Mouse (Mus musculus) heart, embryonic 16.5 days (tissue): ENCODE measurements around the gene Arx. TPM values are rescaled to one million over a fixed set of nuclear protein-coding genes. Genes with fewer than 3 reads are reported as not detected.

Experiments
- ATAC-seq: fragments of 200-750 bp; cut with Nextera tagmentation; replicated peaks from 2 replicates; pipeline ENCODE4 v1.8.0; 2017; ENCODE audit warnings: moderate number of reproducible peaks; ENCODE audit not compliant: insufficient read depth, low FRiP score; ENCODE audit errors: extremely low read depth
- H3K27ac ChIP-seq: fragments of 300-500 bp; sonication (generic); 2 replicates; pipeline ENCODE4 v1.5.1; 2014; ENCODE audit warnings: mild to moderate bottlenecking, low read length, control low read depth, moderate library complexity
- H3K27me3 ChIP-seq: fragments of 300-500 bp; sonication (generic); 2 replicates; pipeline ENCODE4 v1.6.1; 2014; ENCODE audit warnings: low read length, mixed read lengths; ENCODE audit not compliant: control insufficient read depth, insufficient read depth
- H3K36me3 ChIP-seq: fragments of 300-500 bp; sonication (generic); 2 replicates; pipeline ENCODE4 v1.6.1; 2014; ENCODE audit not compliant: control insufficient read depth, insufficient read depth
- H3K4me1 ChIP-seq: fragments of 300-500 bp; sonication (generic); 2 replicates; pipeline ENCODE4 v1.6.1; 2014; ENCODE audit warnings: low read length, mixed read lengths; ENCODE audit not compliant: control insufficient read depth, insufficient read depth
- H3K4me2 ChIP-seq: fragments of 300-500 bp; sonication (generic); 2 replicates; pipeline ENCODE4 v1.6.1; 2014; ENCODE audit warnings: low read depth, mild to moderate bottlenecking, control low read depth, low read length
- H3K4me3 ChIP-seq: fragments of 300-500 bp; sonication (generic); 2 replicates; pipeline ENCODE4 v1.5.1; 2014; ENCODE audit warnings: mild to moderate bottlenecking, control low read depth, low read length
- H3K9ac ChIP-seq: fragments of 300-500 bp; sonication (generic); 2 replicates; pipeline ENCODE4 v1.6.1; 2014; ENCODE audit warnings: low read length, control low read depth
- H3K9me3 ChIP-seq: fragments of 300-500 bp; sonication (generic); replicated peaks from 2 replicates; pipeline ENCODE4 v1.6.1; 2016; ENCODE audit warnings: low read length; ENCODE audit not compliant: control insufficient read depth
- WGBS: fragments of 180-500 bp; shearing (Covaris S2); extraction: QIAGEN DNeasy Blood & Tissue Kit; methylation state at CpG from one replicate; pipeline ENCODE4 v1.1.7; 2014; 5-methylcytosine and 5-hydroxymethylcytosine counted together
- polyA plus RNA-seq: library from polyadenylated mRNA; unstranded; fragments of >200 nt; fragmentation: Nextera tagmentation; extraction: Ambion mirVana; gene quantifications from 2 replicates; pipeline ENCODE4 v1.2.1, GENCODE M21; 2015

Arx gene
- polyA plus RNA-seq, 1 experiment from 2014 or later = not detected

DNA sequence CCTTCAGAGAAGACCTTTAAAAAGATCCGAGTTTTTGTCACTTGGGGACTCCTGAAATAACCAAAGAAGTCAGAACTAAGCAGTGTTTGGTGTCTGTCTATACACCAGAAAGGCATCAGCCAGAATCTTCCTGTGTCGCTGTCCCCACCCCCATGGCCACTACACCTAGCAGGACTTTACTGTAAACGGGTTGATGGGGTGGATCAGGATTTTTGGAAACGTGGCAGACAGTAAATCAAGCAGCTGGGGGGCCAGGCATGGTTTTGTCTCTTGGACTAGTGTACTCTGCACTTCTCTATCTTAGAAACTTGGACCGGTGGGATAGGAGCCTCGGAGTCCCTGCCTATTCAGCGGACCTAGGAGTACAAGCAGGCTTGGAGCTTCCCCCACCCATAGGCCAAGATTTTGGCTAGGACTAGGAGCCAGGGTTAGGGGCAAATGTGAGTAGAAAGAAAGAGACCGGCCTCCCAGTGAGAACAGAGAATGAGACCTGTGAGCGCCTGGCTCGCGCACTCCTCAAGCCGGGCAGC is 3.7 kb downstream of the Arx start:
- ATAC-seq = no peak
- Histone ChIP-seq H3K4me2 (no peak overlapping the region), H3K4me1 (no peaks in the 10 kb centered on the region), H3K9ac (no peak overlapping the region), H3K27ac (no peak overlapping the region), H3K36me3 (no peaks in the 10 kb centered on the region), H3K4me3 (no peak overlapping the region), H3K9me3 (0 out of 2 replicates have a peak, but pooled peaks cover 2% of the 10 kb centered on the region), H3K27me3 (peaks cover 79% of the 10 kb centered on the region)
- WGBS = 10% methylated on average over 12 of the region's 12 CpGs

DNA sequence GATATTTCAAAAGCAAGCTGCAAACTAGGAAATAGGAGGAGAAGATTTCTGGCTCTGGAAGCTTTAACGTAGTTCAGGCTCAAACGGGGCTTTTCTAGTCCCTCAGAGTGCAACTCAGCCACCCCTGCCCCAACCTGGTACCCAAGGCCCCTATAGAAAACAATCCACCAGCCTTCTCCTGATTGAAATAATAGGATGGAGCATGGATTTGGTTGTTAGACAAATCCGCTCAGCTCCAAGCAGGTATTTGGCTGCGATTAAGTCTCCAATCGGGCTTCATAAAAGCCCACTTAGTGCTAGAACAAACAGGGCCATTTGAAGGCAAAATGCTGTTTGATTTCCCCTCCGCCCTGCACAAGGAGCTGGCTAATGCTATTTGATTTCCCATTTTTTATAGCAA is 5.8 kb downstream of the Arx start:
- Histone ChIP-seq H3K4me2 (no peak overlapping the region), H3K4me3 (no peak overlapping the region), H3K9me3 (no peaks in the 10 kb centered on the region), H3K27ac (no peak overlapping the region), H3K4me1 (no peaks in the 10 kb centered on the region), H3K27me3 (peaks cover 75% of the 10 kb centered on the region), H3K9ac (no peak overlapping the region), H3K36me3 (no peaks in the 10 kb centered on the region)
- 19% methylated on average over 6 of the region's 6 CpGs for WGBS
- no peak for ATAC-seq

DNA sequence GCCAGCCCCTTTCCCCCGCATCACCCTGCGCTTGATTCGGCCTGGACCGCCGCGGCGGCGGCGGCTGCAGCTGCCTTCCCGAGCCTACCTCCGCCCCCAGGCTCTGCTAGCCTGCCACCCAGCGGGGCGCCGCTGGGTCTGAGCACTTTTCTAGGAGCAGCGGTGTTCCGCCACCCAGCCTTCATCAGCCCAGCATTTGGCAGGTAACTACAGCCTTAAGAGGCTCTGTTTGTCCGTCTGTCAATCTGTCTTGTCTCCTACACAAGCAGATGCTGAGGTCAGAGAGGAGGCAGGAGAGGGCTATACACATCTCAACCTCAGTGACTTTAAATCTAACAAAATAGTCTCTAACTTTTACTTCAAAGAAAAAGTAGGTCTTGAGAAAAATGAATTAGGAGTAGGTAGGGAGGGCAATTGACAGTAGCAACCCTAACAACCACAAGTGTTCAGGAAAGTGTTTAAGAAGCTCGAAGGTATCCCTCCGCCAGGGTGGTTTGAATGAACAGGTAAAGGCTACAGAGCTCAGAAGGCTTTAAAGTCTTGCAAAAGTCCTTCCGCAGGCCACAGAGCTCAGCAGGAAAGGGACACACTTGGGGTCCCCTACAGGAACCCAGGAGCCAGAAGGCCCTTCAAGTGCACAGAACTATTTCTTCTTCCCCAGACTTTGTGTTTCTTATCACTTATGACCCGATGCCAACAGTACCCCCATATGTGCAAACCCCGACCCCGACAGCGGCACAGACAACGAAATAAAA is 8.7 kb downstream of the Arx start:
- no peaks in the 10 kb centered on the region for H3K36me3 ChIP-seq
- no peak overlapping the region for H3K4me2 ChIP-seq
- no peak overlapping the region for H3K27ac ChIP-seq
- no peak for ATAC-seq
- no peak overlapping the region for H3K4me3 ChIP-seq
- no peaks in the 10 kb centered on the region for H3K9me3 ChIP-seq
- no peak overlapping the region for H3K9ac ChIP-seq
- peaks cover 80% of the 10 kb centered on the region for H3K27me3 ChIP-seq
- WGBS = 17% methylated on average over 22 of the region's 25 CpGs
- peaks cover 3% of the 10 kb centered on the region; the same call in 1 of the 2 replicates for H3K4me1 ChIP-seq

DNA sequence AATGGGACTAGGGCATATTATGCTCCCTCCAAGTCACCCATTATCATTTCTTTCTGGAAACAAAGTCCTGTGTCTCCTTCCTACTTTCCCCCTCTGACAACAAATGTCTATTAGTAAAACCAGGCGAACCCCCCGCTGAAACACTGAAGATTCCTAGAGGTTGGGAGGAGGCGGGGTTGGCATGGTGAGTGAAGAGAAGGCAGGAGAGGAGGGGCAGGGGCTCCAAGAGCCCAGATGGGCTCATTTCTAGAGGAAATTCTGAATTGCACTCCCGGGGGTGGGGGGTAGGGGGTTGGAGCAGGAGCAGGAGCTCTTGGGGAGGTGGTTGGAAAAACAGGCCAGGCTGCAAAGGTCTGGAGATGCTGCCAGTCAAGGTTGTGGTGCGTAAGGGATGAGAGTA is 9.6 kb downstream of the Arx start:
- no peak overlapping the region for H3K4me3 ChIP-seq
- no peak overlapping the region for H3K27ac ChIP-seq
- H3K4me2 ChIP-seq = no peak overlapping the region
- no peak overlapping the region for H3K9ac ChIP-seq
- no peaks in the 10 kb centered on the region for H3K36me3 ChIP-seq
- peaks cover 85% of the 10 kb centered on the region for H3K27me3 ChIP-seq
- H3K9me3 ChIP-seq = no peaks in the 10 kb centered on the region
- no peak for ATAC-seq
- peaks cover 3% of the 10 kb centered on the region; the same call in 1 of the 2 replicates for H3K4me1 ChIP-seq
- 23% methylated on average over 5 of the region's 5 CpGs for WGBS

DNA sequence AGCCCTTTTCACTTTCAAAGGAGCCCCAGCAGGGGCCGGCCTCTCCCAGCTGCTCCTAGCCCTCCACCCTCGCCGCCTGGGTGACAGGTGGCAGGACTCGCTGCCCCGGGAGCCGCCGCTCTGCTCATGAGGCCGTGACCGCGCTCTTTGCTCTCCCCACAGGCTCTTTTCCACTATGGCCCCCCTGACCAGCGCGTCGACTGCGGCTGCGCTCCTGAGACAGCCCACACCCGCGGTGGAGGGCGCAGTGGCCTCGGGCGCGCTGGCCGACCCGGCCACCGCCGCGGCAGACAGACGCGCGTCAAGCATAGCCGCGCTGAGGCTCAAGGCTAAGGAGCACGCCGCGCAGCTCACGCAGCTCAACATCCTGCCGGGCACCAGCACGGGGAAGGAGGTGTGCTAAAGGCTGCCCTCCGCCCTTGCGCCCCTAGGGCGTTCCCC is 10.8 kb downstream of the Arx start:
- no peak for ATAC-seq
- Histone ChIP-seq H3K9me3 (no peaks in the 10 kb centered on the region), H3K27ac (no peak overlapping the region), H3K27me3 (peaks cover 81% of the 10 kb centered on the region), H3K4me3 (peak overlapping the region; percentile 47), H3K4me2 (peak overlapping the region; percentile 64), H3K9ac (no peak overlapping the region), H3K4me1 (peaks cover 3% of the 10 kb centered on the region; the same call in 1 of the 2 replicates), H3K36me3 (no peaks in the 10 kb centered on the region)
- 8% methylated on average over 40 of the region's 40 CpGs for WGBS

DNA sequence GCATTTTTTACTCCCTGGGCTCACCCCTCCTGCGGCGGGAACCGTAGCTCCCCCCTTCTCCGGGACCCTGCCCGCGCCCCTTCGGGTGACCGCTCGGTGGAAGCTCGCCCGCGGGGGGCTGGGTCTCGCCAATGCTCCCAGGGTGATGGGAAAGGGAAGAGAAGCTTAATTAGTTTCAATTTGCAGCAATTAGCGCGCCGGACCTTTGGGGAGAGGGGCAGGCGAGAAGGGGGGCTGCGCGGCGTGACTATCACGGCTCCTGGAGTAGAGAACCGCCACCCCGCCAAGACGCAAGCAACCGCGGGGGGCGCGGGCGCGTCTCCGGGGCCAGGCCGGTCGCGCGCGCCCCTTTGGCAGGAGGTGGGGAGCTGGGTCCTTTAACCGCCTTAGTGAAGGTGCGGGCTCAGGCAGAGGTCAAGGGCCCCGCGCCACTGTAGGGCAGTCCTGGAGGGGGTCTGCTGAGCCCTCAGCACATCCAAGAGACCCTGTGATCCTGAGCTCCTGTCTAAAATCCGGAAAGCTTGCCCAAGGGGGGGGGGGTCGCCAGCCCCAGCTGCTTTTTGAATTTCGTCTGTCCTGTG is 12.9 kb downstream of the Arx start:
- 8% methylated on average over 41 of the region's 43 CpGs for WGBS
- ATAC-seq = no peak
- Histone ChIP-seq H3K27me3 (peaks cover 77% of the 10 kb centered on the region), H3K9me3 (no peaks in the 10 kb centered on the region), H3K27ac (no peak overlapping the region), H3K4me2 (peak overlapping the region; percentile 66), H3K4me1 (peaks cover 3% of the 10 kb centered on the region; the same call in 1 of the 2 replicates), H3K4me3 (peak overlapping the region; percentile 47), H3K9ac (no peak overlapping the region), H3K36me3 (no peaks in the 10 kb centered on the region)

DNA sequence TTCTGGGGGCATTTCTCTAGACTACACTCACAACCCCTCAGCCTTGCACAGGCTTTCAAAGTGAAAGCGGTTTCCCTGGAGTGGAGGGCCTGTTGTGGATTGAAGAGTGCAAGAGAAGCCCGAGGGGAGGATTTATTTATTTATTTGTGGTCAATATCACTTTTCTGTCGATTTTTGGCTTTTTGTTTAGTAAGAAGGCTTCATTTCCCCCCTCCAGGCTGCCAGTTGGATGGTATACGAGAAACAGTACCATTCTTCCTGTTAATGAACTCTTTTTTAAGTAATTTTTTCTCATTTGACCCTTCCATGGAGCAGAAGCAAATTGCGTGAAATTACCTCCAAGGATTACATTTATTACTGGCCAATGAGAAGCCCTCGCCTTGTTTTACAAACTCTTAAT is 13.5 kb downstream of the Arx start:
- Histone ChIP-seq H3K9ac (no peak overlapping the region), H3K4me2 (no peak overlapping the region), H3K36me3 (no peaks in the 10 kb centered on the region), H3K9me3 (no peaks in the 10 kb centered on the region), H3K4me1 (peaks cover 3% of the 10 kb centered on the region; the same call in 1 of the 2 replicates), H3K4me3 (peak overlapping the region; percentile 47), H3K27ac (no peak overlapping the region), H3K27me3 (peaks cover 70% of the 10 kb centered on the region)
- WGBS = 29% methylated on average over 6 of the region's 6 CpGs
- no peak for ATAC-seq

DNA sequence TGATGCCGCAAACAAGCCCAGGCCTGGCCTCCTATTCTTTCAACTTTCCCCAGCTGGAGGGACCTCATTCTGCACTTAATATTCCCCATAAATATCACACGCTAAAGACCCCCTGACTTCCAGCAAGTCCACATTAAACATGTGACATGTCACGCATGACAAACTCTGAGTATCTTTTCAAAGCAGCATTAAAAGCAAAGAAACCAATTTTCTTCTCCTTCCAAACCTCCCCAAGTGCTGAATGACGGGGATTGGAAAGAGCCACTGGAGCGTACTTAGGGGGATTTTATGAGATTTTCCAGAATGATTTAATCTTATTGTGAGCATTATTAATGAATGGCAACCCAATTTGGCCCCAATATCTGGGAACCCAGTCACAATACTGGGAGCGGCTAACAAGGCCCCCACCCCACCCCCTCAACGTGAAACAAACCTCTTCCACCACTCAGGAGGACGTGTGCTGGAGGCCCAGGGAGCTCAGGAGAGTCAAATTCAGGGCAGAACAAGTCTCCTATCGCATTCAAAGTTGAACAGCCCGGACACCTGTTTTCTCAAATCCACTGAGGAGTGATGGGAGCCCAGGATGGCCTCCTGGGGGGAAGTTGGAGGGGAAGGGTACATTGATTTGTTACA is 14.1 kb downstream of the Arx start:
- Histone ChIP-seq H3K4me3 (no peak overlapping the region), H3K4me2 (no peak overlapping the region), H3K27ac (no peak overlapping the region), H3K27me3 (peaks cover 66% of the 10 kb centered on the region), H3K9me3 (no peaks in the 10 kb centered on the region), H3K36me3 (no peaks in the 10 kb centered on the region), H3K4me1 (peaks cover 3% of the 10 kb centered on the region; the same call in 1 of the 2 replicates), H3K9ac (no peak overlapping the region)
- WGBS = 29% methylated on average over 10 of the region's 10 CpGs
- ATAC-seq = no peak

DNA sequence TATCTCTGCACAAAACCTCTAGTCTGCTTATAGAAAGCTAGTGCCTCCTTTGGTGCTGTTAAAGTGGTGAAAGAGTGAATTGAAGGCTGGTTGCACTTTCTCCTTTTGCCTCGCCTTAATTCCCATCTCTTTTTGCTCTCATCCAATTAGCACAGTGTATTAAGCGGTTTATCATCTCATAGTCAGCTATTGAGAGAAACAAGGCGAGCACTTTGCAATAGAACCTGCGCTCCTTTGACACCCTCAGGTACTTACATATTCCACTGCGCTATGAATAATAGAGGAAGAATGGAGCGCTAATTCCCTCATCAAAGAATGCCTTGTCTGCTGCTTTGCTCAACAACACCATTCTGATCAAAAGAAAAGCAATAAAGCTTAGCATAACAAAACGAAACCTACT is 15.6 kb downstream of the Arx start:
- no peak for ATAC-seq

More for the DNA sequence above, 15.6 kb downstream of the Arx start:
- H3K27me3 ChIP-seq = peaks cover 55% of the 10 kb centered on the region
- no peaks in the 10 kb centered on the region for H3K36me3 ChIP-seq
- H3K27ac ChIP-seq = no peak overlapping the region
- peaks cover 3% of the 10 kb centered on the region; the same call in 1 of the 2 replicates for H3K4me1 ChIP-seq
- 13% methylated on average over 7 of the region's 7 CpGs for WGBS
- H3K4me2 ChIP-seq = no peak overlapping the region
- no peak overlapping the region for H3K4me3 ChIP-seq
- H3K9ac ChIP-seq = no peak overlapping the region
- no peaks in the 10 kb centered on the region for H3K9me3 ChIP-seq
